23 mouse cellular contexts compared by ENCODE assay signal in genomic region chr2:88525720-88526119, GRCm38 (mm10). TPM values are rescaled to one million over a fixed set of nuclear protein-coding genes. Genes with fewer than 3 reads are reported as not detected.
DNase-seq lines count a peak whose midpoint lies in the region; ATAC-seq and TF ChIP-seq lines count a peak whose summit lies in the region.
"Had no signal": no experiment of that assay in that cellular context is flagged by ENCODE, and none has a peak within 500 bp of the region (broad histone marks: within the 10 kb centered on the region; RNA-seq: fewer than 3 reads in every experiment).

No protein-coding gene starts in this region.

- no peak for TF ChIP-seq CTCF in intestine, postnatal 0 days (IDR thresholded peaks at IDR 0.05; ENCODE audit: low read depth)

- DNase-seq in embryonic facial prominence, embryonic 10.5 days (ENCODE audit: low spot score) = no peak
- DNase-seq: adrenal gland, adult 2 months; adrenal gland, adult 8-10 months; adrenal gland, postnatal 10 days; adrenal gland, postnatal 14 days; adrenal gland, postnatal 25 days; adrenal gland, postnatal 36 days; B cell, adult 2 months; cerebellum, adult 11 months; cerebellum, adult 11-12 months; cerebellum, adult 18-20 months had no signal

- H3K36me3 ChIP-seq in intestine, embryonic 15.5 days = no peaks in the 10 kb centered on the region
- no peaks in the 10 kb centered on the region for H3K36me3 ChIP-seq in intestine, embryonic 16.5 days (ENCODE audit: control insufficient read depth, insufficient read depth, low read length)
- H3K36me3 ChIP-seq in intestine, postnatal 0 days (ENCODE audit: control insufficient read depth, insufficient read depth) = no peaks in the 10 kb centered on the region
- H3K36me3 ChIP-seq in embryonic facial prominence, embryonic 10.5 days (replicated peaks) = no peaks in the 10 kb centered on the region
- no peaks in the 10 kb centered on the region for H3K36me3 ChIP-seq in forebrain, embryonic 15.5 days
- H3K36me3 ChIP-seq: G1E had no signal

- H3K9ac ChIP-seq in intestine, embryonic 15.5 days = no peak overlapping the region
- no peak overlapping the region for H3K9ac ChIP-seq in intestine, embryonic 16.5 days (ENCODE audit: low read depth, low read length)
- H3K9ac ChIP-seq in intestine, postnatal 0 days (ENCODE audit: low read depth, low read length) = no peak overlapping the region
- no peak overlapping the region for H3K9ac ChIP-seq in forebrain, embryonic 15.5 days (replicated peaks)

- no peak overlapping the region for H3K27ac ChIP-seq in intestine, embryonic 15.5 days
- H3K27ac ChIP-seq in intestine, embryonic 16.5 days (ENCODE audit: low read length) = no peak overlapping the region
- H3K27ac ChIP-seq in intestine, postnatal 0 days (ENCODE audit: low read depth, low read length) = no peak overlapping the region
- H3K27ac ChIP-seq in embryonic facial prominence, embryonic 10.5 days (replicated peaks) = no peak overlapping the region
- no peak overlapping the region for H3K27ac ChIP-seq in forebrain, embryonic 15.5 days (replicated peaks)

- H3K4me3 ChIP-seq in intestine, embryonic 15.5 days (replicated peaks) = no peak overlapping the region
- no peak overlapping the region for H3K4me3 ChIP-seq in intestine, embryonic 16.5 days (ENCODE audit: low read length)
- H3K4me3 ChIP-seq in intestine, postnatal 0 days (ENCODE audit: low read depth, low read length) = no peak overlapping the region
- H3K4me3 ChIP-seq in embryonic facial prominence, embryonic 10.5 days = no peak overlapping the region
- no peak overlapping the region for H3K4me3 ChIP-seq in forebrain, embryonic 15.5 days

- no peak overlapping the region for H3K4me2 ChIP-seq in intestine, embryonic 15.5 days (replicated peaks)
- H3K4me2 ChIP-seq in intestine, embryonic 16.5 days (ENCODE audit: low read depth, low read length) = no peak overlapping the region
- H3K4me2 ChIP-seq in intestine, postnatal 0 days (replicated peaks; ENCODE audit: low read depth) = no peak overlapping the region
- no peak overlapping the region for H3K4me2 ChIP-seq in forebrain, embryonic 15.5 days (replicated peaks)

- H3K4me1 ChIP-seq in intestine, embryonic 15.5 days (replicated peaks) = no peaks in the 10 kb centered on the region
- H3K4me1 ChIP-seq in intestine, embryonic 16.5 days (ENCODE audit: control insufficient read depth, insufficient read depth, low read length) = no peaks in the 10 kb centered on the region
- H3K4me1 ChIP-seq in intestine, postnatal 0 days (replicated peaks; ENCODE audit: control insufficient read depth, insufficient read depth, low read length) = no peaks in the 10 kb centered on the region
- no peaks in the 10 kb centered on the region for H3K4me1 ChIP-seq in embryonic facial prominence, embryonic 10.5 days
- H3K4me1 ChIP-seq in forebrain, embryonic 15.5 days = no peaks in the 10 kb centered on the region

- 67% methylated on average over 3 of the region's 3 CpGs for WGBS in intestine, embryonic 15.5 days
- 62% methylated on average over 3 of the region's 3 CpGs for WGBS in intestine, embryonic 16.5 days
- WGBS in intestine, postnatal 0 days = 55% methylated on average over 3 of the region's 3 CpGs
- WGBS in embryonic facial prominence, embryonic 10.5 days = 75% methylated on average over 3 of the region's 3 CpGs
- 71% methylated on average over 3 of the region's 3 CpGs for WGBS in forebrain, embryonic 15.5 days

- no peaks in the 10 kb centered on the region for H3K9me3 ChIP-seq in intestine, embryonic 15.5 days
- no peaks in the 10 kb centered on the region for H3K9me3 ChIP-seq in intestine, embryonic 16.5 days (ENCODE audit: control insufficient read depth, low read length)
- H3K9me3 ChIP-seq in intestine, postnatal 0 days (ENCODE audit: control insufficient read depth) = no peaks in the 10 kb centered on the region
- no peaks in the 10 kb centered on the region for H3K9me3 ChIP-seq in embryonic facial prominence, embryonic 10.5 days
- no peaks in the 10 kb centered on the region for H3K9me3 ChIP-seq in forebrain, embryonic 15.5 days

- peak; percentile 78 for ATAC-seq in intestine, embryonic 15.5 days
- ATAC-seq in intestine, embryonic 16.5 days = peak; percentile 95
- ATAC-seq in intestine, postnatal 0 days = peak; percentile 87
- ATAC-seq in inflammation-experienced regulatory T-cells, adult 6 months = no peak
- ATAC-seq in forebrain, embryonic 15.5 days (replicated peaks) = no peak
- ATAC-seq: activated CD4-positive, CD25-positive, alpha-beta regulatory T cell, adult 4 months; CD4-positive, CD25-positive, alpha-beta regulatory T cell, adult 4 months; Patski had no signal

- no peaks in the 10 kb centered on the region for H3K27me3 ChIP-seq in intestine, embryonic 15.5 days (replicated peaks)
- H3K27me3 ChIP-seq in intestine, embryonic 16.5 days (replicated peaks; ENCODE audit: control insufficient read depth, insufficient read depth, low read length) = no peaks in the 10 kb centered on the region
- H3K27me3 ChIP-seq in intestine, postnatal 0 days (replicated peaks; ENCODE audit: control insufficient read depth, insufficient read depth, low read length) = no peaks in the 10 kb centered on the region
- no peaks in the 10 kb centered on the region for H3K27me3 ChIP-seq in embryonic facial prominence, embryonic 10.5 days (replicated peaks; ENCODE audit: low read depth, poor library complexity, severe bottlenecking)
- H3K27me3 ChIP-seq in forebrain, embryonic 15.5 days = no peaks in the 10 kb centered on the region
- H3K27me3 ChIP-seq: CH12.LX, Patski had no signal

RNA-seq across cellular contexts. Expression of gene Olfr1186, which starts 7.4 kb away (rescaled TPM):
- not detected in 2 replicates for polyA plus RNA-seq in intestine, embryonic 15.5 days (2015; fragmentation: Nextera tagmentation; extraction: Ambion mirVana)
- polyA plus RNA-seq in intestine, embryonic 16.5 days (2015; fragmentation: Nextera tagmentation; extraction: Ambion mirVana) = not detected in 2 replicates
- polyA plus RNA-seq in intestine, postnatal 0 days (2015; fragmentation: Nextera tagmentation; extraction: Ambion mirVana) = not detected in 2 replicates
- polyA plus RNA-seq in inflammation-experienced regulatory T-cells, adult 6 months (2017; shearing (Covaris generic)) = not detected
- polyA plus RNA-seq in embryonic facial prominence, embryonic 10.5 days (2016; fragmentation: Nextera tagmentation; extraction: Ambion mirVana) = not detected in 2 replicates
- polyA plus RNA-seq in forebrain, embryonic 15.5 days (2015; fragmentation: Nextera tagmentation; extraction: Ambion mirVana) = not detected in 2 replicates
- polyA plus RNA-seq: activated CD4-positive, CD25-positive, alpha-beta regulatory T cell, adult 4 months; adrenal gland, adult 2 months; brain, embryonic 14.5 days; C2C12; CD4-positive, CD25-positive, alpha-beta regulatory T cell, adult 4 months; G1E; Patski had no signal

RNA-seq across cellular contexts. Expression of gene Olfr1188, which starts 31.0 kb away (rescaled TPM):
- polyA plus RNA-seq in intestine, embryonic 15.5 days (2015; fragmentation: Nextera tagmentation; extraction: Ambion mirVana) = not detected in 2 replicates
- polyA plus RNA-seq in intestine, embryonic 16.5 days (2015; fragmentation: Nextera tagmentation; extraction: Ambion mirVana) = not detected in 2 replicates
- polyA plus RNA-seq in intestine, postnatal 0 days (2015; fragmentation: Nextera tagmentation; extraction: Ambion mirVana) = not detected in 2 replicates
- polyA plus RNA-seq in inflammation-experienced regulatory T-cells, adult 6 months (2017; shearing (Covaris generic)) = not detected
- not detected in 2 replicates for polyA plus RNA-seq in embryonic facial prominence, embryonic 10.5 days (2016; fragmentation: Nextera tagmentation; extraction: Ambion mirVana)
- not detected in 2 replicates for polyA plus RNA-seq in forebrain, embryonic 15.5 days (2015; fragmentation: Nextera tagmentation; extraction: Ambion mirVana)
- polyA plus RNA-seq: activated CD4-positive, CD25-positive, alpha-beta regulatory T cell, adult 4 months; adrenal gland, adult 2 months; brain, embryonic 14.5 days; C2C12; CD4-positive, CD25-positive, alpha-beta regulatory T cell, adult 4 months; G1E; Patski had no signal

RNA-seq across cellular contexts. Expression of gene Olfr1185-ps1, which starts 32.6 kb away (rescaled TPM):
- not detected in 2 replicates for polyA plus RNA-seq in intestine, embryonic 15.5 days (2015; fragmentation: Nextera tagmentation; extraction: Ambion mirVana)
- not detected in 2 replicates for polyA plus RNA-seq in intestine, embryonic 16.5 days (2015; fragmentation: Nextera tagmentation; extraction: Ambion mirVana)
- polyA plus RNA-seq in intestine, postnatal 0 days (2015; fragmentation: Nextera tagmentation; extraction: Ambion mirVana) = not detected in 2 replicates
- not detected for polyA plus RNA-seq in inflammation-experienced regulatory T-cells, adult 6 months (2017; shearing (Covaris generic))
- not detected in 2 replicates for polyA plus RNA-seq in embryonic facial prominence, embryonic 10.5 days (2016; fragmentation: Nextera tagmentation; extraction: Ambion mirVana)
- not detected in 2 replicates for polyA plus RNA-seq in forebrain, embryonic 15.5 days (2015; fragmentation: Nextera tagmentation; extraction: Ambion mirVana)
- polyA plus RNA-seq: adrenal gland, adult 2 months; brain, embryonic 14.5 days; C2C12; G1E; Patski had no signal

RNA-seq across cellular contexts. Expression of gene Olfr1184, which starts 42.3 kb away (rescaled TPM):
- polyA plus RNA-seq in intestine, embryonic 15.5 days (2015; fragmentation: Nextera tagmentation; extraction: Ambion mirVana) = not detected in 2 replicates
- not detected in 2 replicates for polyA plus RNA-seq in intestine, embryonic 16.5 days (2015; fragmentation: Nextera tagmentation; extraction: Ambion mirVana)
- not detected in 2 replicates for polyA plus RNA-seq in intestine, postnatal 0 days (2015; fragmentation: Nextera tagmentation; extraction: Ambion mirVana)
- polyA plus RNA-seq in inflammation-experienced regulatory T-cells, adult 6 months (2017; shearing (Covaris generic)) = not detected
- polyA plus RNA-seq in embryonic facial prominence, embryonic 10.5 days (2016; fragmentation: Nextera tagmentation; extraction: Ambion mirVana) = not detected in 2 replicates
- not detected in 2 replicates for polyA plus RNA-seq in forebrain, embryonic 15.5 days (2015; fragmentation: Nextera tagmentation; extraction: Ambion mirVana)
- polyA plus RNA-seq: activated CD4-positive, CD25-positive, alpha-beta regulatory T cell, adult 4 months; adrenal gland, adult 2 months; brain, embryonic 14.5 days; C2C12; CD4-positive, CD25-positive, alpha-beta regulatory T cell, adult 4 months; G1E; Patski had no signal

Comparison
In these comparisons a context has a peak if more than half of its experiments do, and no peak if none do; other contexts are left out.
1. ATAC-seq: peak in intestine, embryonic 15.5 days (single experiment), intestine, embryonic 16.5 days (single experiment) and intestine, postnatal 0 days (single experiment); none in inflammation-experienced regulatory T-cells, adult 6 months (single experiment) and forebrain, embryonic 15.5 days (single experiment).